Mouse (Mus musculus) megakaryocyte progenitor cell, adult 5-6 weeks (primary cell): Measurements from ENCODE around the gene Ugt1a5. TPM values are rescaled to one million over a fixed set of nuclear protein-coding genes. Genes with fewer than 3 reads are reported as not detected.

Experiments used
- ATAC-seq: replicated peaks from 2 replicates; pipeline ENCODE4 v1.8.0; 2016; ENCODE audit warnings: mild to moderate bottlenecking, moderate TSS enrichment, inconsistent platforms; ENCODE audit not compliant: poor library complexity
- total RNA-seq, 2 experiments: library from RNA; stranded (forward) in 1 of 2; stranded (reverse) in 1 of 2; fragments of 157-497, 149-512 nt in 1 of 2; fragments of 200-1000 nt in 1 of 2; gene quantifications; 2 replicates each; pipeline versions ENCODE4 v1.2.3 to v1.2.4; 2015 to 2017

Gene Ugt1a5
- total RNA-seq, 2 experiments from 2014 or later = 2.5 TPM; not detected in 1

DNA sequence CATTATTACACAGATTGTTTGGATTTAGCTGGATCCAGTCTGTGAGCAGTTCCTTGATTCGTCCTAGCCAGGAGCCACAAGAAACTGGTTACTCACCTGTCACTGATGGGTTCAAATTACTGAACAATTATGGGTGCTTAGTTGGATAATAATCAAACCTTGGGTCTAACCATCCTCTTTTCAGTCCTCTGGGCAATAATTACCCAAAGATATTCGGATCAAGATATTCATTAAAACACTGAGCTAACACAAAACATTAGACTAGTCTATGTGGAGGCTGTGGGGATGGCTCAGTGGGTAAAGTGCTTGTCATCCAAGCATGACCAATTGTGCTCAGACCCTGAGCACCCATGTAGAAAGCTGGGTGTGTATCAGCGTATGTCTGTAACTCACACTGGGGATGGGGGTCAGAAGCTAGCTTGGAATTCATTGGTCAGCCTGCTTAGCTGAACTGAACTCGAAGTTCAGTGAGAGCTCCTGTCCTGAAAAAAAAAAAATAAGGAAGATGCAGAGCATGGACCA, 70.1 kb downstream of the Ugt1a5 start:
- ATAC-seq = no peak

- ATAC-seq = no peak
Observed at GRCm38 (mm10) chr1:88237311-88237710, 71.5 kb downstream of the Ugt1a5 start.

- ATAC-seq = no peak
Observed at GRCm38 (mm10) chr1:88238771-88239170, 73.0 kb downstream of the Ugt1a5 start.

DNA sequence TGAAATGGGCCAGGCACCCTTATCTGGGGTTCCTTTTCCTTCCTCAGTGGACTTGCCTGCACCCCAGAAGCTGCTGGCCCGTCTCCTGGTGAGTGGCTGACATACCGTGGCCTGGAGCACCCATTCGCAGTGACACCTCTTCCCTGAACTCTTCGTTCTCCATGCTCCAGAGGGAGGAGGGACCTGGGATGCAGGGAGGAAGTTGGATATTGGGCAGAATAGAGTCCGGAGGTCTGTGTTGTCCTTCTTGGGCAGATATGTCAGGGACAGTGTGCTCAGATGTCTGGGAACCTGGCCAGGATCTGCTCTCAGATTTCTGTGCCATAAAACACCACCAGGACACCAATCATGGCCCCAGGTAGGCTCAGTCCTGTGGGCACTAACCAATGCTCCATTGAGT, 74.3 kb downstream of the Ugt1a5 start:
- no peak for ATAC-seq

DNA sequence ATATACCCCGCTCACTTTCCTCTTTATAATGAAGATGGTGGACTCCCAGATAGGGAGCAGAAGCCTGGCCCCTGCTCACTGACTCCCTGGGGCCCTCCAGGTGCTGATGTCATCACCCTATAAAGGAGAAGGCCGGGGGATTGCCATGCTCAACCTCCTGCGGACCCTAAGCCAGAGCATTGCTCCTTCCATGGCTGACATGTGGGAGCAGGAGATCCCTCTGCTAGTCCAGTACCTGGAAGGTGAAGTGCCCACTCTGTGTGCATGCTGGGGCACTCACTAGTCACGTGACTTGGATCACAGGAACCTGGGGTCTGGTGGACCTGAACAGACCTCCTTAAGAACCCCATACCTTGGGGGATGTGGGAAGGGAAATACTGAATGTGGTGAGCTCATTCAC, 74.8 kb downstream of the Ugt1a5 start:
- no peak for ATAC-seq

DNA sequence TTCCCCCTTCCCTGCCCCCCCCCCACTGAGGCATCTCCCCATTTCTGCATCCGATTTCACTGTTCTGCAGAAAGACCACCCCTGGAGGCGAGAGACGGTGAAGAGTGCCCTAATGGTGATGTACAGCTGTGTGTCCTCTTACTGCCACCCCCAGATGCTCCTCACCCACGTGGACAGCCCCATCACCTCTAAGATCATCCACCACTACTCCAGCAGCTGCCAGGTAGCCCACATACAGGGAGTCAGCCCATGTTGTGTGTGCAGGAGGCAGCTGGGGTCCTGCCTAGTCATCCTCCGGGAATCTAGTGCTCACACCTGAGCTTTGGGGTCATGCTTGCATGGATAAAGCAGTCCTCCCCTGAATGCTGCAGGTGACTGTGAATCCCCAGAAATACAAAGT, 78.0 kb downstream of the Ugt1a5 start:
- ATAC-seq = no peak

- no peak for ATAC-seq
Observed at GRCm38 (mm10) chr1:88245881-88246280, 80.1 kb downstream of the Ugt1a5 start.

DNA sequence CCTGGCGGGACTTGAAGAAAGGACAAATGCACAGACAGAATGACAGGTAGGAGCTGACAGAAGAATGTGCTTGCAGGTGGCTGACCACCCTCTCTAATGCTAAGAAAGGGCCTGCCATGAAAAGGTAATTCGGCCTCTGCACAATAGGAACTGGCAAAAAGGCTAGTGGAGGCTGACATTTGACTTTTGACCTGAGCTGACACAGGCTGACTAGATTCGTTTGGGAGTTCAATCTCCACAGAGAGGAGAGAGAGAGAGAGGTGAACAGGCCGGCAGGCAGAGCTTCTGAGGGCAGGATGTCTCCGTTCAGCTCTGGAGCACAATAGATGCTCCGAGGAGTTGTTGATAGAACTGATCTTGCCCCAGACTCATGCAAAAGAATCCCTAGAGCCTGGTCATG, 80.6 kb downstream of the Ugt1a5 start:
- no peak for ATAC-seq

DNA sequence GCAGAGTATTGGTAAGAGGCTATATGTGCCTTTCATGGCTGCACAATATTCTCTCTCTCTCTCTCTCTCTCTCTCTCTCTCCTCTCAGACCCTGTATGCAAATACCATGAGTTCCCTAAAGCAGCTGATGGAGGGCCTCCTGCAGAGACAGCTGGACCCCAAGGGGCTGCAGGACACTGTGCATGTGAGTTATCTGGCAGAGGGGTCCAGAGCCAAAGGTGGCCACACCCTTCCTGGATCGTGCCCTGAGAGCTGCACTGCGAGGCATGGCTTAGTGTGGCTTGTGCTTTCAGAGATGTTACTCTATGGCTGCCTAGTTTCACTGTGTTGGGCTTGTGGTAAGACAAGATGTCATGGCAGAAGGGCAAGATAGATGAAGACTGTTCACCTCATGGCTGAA, 81.8 kb downstream of the Ugt1a5 start:
- ATAC-seq = no peak

GRCm38 (mm10) chr1:88248658-88249057, 82.8 kb downstream of the Ugt1a5 start:
- peak; percentile 26 for ATAC-seq

GRCm38 (mm10) chr1:88249596-88249995, 83.8 kb downstream of the Ugt1a5 start:
- ATAC-seq = no peak

DNA sequence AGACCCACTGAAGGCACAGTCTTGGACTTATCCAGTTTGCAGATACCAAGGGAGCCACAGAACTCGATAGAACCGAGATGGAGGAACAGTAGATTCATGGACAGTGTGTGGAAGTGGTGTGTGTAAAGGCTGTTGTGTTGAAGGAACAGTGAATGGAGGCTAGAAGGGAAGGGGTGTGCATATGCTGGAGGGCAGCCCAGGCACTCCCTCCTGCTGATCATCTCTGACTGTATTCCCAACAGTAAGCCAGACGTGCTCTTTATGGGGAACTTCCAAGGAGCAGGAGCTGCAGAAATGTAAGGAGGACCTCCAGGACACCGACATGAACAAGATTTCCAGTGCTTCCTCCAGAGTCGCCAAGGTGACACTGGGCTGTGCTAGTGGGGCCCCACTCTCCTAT, 84.2 kb downstream of the Ugt1a5 start:
- no peak for ATAC-seq

DNA sequence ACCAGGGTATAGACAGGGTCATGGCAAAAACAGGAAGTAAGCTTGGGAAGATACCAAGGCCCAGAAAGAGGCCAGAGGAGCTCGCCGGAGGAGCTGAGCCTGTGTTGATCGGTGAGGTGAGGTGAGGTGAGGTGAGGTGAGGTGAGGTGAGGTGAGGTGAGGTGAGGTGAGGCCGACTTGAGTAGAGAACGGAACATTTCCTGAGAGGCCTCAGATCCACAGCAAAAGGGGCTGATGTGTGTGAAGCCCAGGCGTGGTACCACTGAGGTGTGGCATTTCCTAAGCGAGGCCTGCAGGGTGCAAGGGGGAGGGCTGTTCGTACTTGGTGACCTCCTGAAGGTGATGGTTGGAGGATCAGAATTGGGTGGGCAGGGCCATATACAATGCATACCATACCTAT, 87.3 kb downstream of the Ugt1a5 start:
- peak; percentile 4; the same call in 1 of the 2 replicates for ATAC-seq

DNA sequence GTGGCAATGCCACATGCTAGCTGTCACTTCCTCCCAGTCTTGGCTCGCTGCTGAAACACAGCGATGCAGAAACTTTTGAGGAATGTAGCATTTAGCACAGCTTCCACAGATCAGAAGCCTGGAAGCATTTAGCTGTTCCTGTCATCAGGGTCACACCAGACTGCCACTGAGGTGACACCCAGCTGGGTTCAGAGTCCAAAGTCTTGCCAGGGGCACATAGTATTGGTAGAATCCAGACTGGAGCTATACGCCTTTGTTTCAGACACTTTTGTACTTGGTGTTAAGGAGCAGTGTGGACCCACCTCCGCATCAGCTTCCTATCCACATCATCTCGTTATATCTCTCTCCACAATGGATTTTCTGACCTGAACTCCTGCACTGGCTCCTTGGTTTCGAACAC, 87.7 kb downstream of the Ugt1a5 start:
- peak; percentile 3; the same call in 1 of the 2 replicates for ATAC-seq

DNA sequence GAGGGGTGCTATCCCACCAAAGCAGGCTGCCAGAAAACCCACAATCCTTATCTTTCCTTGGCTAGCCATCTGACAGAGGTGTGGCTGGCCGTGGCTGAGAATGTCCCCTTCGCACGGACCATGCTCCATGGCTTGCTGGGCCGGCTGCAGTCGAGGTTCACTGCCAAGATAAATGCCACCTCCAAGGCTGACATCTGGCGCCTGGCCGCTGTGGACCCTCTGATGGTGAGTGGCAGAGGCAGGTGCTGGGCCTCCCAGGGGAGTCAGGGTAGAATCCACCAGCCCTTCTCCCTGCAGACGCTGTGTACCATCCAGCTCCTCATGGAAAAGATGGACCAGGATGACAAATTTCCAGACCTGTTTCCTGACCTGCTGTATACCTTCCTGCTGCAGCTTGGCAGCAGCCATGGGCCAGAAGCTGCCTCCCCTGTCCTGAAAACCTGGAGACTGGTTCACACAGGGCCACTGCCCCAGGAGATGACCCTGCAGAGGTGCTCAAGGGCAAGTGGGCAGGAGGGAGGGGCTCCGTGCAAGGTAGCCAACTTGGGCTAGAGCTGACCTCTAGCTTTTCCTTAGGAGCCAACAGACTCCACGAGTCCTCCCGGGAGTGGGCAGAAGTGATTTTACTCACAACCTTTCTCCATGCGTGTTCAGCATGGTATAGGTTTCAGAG, 89.1 kb downstream of the Ugt1a5 start:
- no peak for ATAC-seq

- no peak for ATAC-seq
Observed at GRCm38 (mm10) chr1:88255466-88255857, 89.7 kb downstream of the Ugt1a5 start.

GRCm38 (mm10) chr1:88255989-88256754, 90.4 kb downstream of the Ugt1a5 start:
- ATAC-seq = no peak

GRCm38 (mm10) chr1:88256886-88257663, 91.3 kb downstream of the Ugt1a5 start:
- ATAC-seq = no peak

DNA sequence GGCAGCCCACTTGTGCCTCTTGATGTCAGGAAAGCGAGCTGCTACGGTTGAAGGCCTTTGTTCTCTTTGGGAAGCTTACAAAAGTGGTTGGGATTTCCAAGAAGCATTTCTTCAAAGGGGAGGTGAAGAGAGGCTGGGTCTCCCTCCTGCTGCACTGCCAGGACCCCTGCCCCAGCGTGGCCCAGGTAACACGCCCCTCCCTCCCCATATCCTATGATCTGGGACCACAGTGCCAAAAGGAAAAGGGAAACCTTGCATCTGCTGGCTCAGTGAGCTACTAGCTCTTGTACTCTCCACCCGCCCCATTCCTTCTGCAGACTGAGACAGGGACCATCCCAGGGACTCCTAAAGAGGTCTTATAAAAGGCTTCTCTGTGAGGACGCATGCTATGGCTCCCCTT, 91.9 kb downstream of the Ugt1a5 start:
- ATAC-seq = no peak

DNA sequence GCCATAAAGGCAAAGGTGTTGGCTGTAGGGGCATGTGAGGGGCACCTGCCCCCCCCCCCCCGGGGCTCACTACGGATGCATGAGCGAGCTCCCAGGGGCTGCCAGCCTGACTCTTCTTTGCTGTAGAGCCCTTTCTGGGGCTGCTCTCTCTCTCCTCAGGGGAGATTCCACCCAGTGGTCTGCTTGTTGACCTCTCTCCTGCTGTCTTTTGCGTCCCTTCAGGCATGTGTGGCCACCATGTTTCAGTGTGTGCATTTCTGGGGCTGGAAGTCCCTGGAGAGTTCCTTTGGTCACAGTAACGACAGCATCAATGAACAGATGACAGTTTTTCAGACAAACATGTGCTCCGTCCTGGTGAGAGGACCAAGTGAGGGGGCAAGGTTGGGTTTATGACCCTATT, 92.5 kb downstream of the Ugt1a5 start:
- ATAC-seq = no peak

- peak; percentile 12 for ATAC-seq
Observed at GRCm38 (mm10) chr1:88258881-88259642, 93.2 kb downstream of the Ugt1a5 start.
